Mouse (Mus musculus): Measurements from ENCODE around the gene Dlec1. TPM values are rescaled to one million over a fixed set of nuclear protein-coding genes. Genes with fewer than 3 reads are reported as not detected.

Dlec1 gene
- 0.42 and 0.63 TPM in 2 replicates for polyA plus RNA-seq (2015; fragmentation: Nextera tagmentation; extraction: Ambion mirVana)

GRCm38 (mm10) chr9:119101992-119102782, at the start of gene Dlec1:
Dlec1 (plus strand) TSS chr9:119102478.

GRCm38 (mm10) chr9:119093419-119094295, 8.6 kb upstream of the Dlec1 start, which contains the start of gene Plcd1:
Plcd1 (minus strand) TSS chr9:119093502.

DNA sequence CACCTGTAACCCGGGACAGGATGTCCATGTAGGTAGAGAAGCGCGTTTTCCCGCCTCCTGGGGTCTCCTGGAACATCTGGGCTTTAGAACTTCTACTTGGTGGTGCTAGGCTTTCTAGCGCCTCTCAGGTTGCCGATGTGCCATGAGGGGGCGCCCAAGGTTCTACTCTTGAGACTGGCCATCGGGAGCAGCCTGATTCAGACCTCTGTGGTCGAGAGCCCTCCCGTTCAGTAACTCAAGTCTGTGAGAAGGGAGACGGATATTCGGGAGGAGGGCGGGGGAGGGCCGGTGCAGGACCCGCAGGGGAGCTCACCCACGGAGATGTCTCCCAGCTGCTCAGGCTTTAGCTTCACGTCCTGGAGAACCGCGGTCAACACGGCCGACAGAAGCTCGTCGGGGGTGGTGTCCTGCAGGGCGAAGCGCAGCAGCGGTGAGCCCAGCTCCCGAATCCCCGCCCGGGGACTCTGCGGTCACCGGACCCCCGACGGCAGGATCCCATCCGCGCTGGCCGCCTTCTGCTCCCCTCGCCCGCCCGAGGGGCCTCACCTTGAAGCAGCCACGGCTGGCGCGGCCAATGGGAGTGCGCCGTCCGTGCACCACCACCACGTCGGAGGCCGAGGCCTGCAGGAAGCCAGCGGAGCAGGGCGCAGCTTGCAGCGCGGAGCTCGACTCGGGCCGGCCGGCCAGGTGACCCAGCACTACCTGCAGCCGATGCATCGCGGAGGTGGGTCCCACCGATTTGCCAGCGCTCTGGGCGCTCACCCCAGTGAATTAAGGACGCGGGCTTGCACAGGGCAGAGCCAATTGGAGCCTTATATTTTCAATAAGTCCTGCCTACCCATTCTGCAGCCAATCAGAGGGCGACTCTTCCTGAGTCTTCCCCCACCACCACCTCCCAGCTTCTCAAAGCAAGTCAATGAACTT, 54.3 kb downstream of the Dlec1 start, which contains the start of gene Acaa1b:
TSS of gene Acaa1b (minus strand) at position 816 of the 924 bp plus-strand sequence.

GRCm38 (mm10) chr9:119158861-119159260, 56.6 kb downstream of the Dlec1 start, which contains the start of gene Gm47289:
Gm47289 (plus strand) TSS chr9:119159161.

Other genes starting within 250 kb of the Dlec1 start
- 8.9 and 9.3 TPM in 2 replicates for gene Ctdspl, start 176.0 kb upstream of the Dlec1 start, polyA plus RNA-seq (2015; fragmentation: Nextera tagmentation; extraction: Ambion mirVana)
- gene Vill, start 49.7 kb upstream of the Dlec1 start, polyA plus RNA-seq (2015; fragmentation: Nextera tagmentation; extraction: Ambion mirVana), result 10.7 and 11.6 TPM in 2 replicates
- 67.1 and 75.6 TPM in 2 replicates for gene Plcd1, start 9.0 kb upstream of the Dlec1 start, polyA plus RNA-seq (2015; fragmentation: Nextera tagmentation; extraction: Ambion mirVana)
- gene Acaa1b, start 54.6 kb downstream of the Dlec1 start, polyA plus RNA-seq (2015; fragmentation: Nextera tagmentation; extraction: Ambion mirVana), result 3.0 and 5.7 TPM in 2 replicates
- gene Gm47289, start 56.7 kb downstream of the Dlec1 start, polyA plus RNA-seq (2015; fragmentation: Nextera tagmentation; extraction: Ambion mirVana), result not detected in 2 replicates
- not detected in 2 replicates for gene Slc22a13, start 106.6 kb downstream of the Dlec1 start, polyA plus RNA-seq (2015; fragmentation: Nextera tagmentation; extraction: Ambion mirVana)
- gene Oxsr1, start 219.9 kb downstream of the Dlec1 start, polyA plus RNA-seq (2015; fragmentation: Nextera tagmentation; extraction: Ambion mirVana), result 9.5 and 11.2 TPM in 2 replicates
- 91.0 and 92.1 TPM in 2 replicates for gene Acaa1a, start 237.2 kb downstream of the Dlec1 start, polyA plus RNA-seq (2015; fragmentation: Nextera tagmentation; extraction: Ambion mirVana)
- 27.0 and 30.2 TPM in 2 replicates for gene Myd88, start 238.9 kb downstream of the Dlec1 start, polyA plus RNA-seq (2015; fragmentation: Nextera tagmentation; extraction: Ambion mirVana)